Mouse (Mus musculus): Measurements from ENCODE around the gene Plk4.
"Not testable (repeated sequence)": the region's sequence is repeated elsewhere in the genome, so short reads cannot be mapped to it uniquely, and the experiment has no call there.

Gene Plk4

GRCm38 (mm10) chr3:40799530-40800372, at the start of gene Plk4:
Gene Plk4 (plus strand): TSS chr3:40800019.
- peak; percentile 98 for DNase-seq (ENCODE audit: low read depth, low spot score)
- no peaks in the 10 kb centered on the region for H3K27me3 ChIP-seq (ENCODE audit: control insufficient read depth, insufficient read depth, low read length, poor library complexity, severe bottlenecking)
- peaks cover 2% of the 10 kb centered on the region; the same call in 1 of the 2 replicates for H3K36me3 ChIP-seq (ENCODE audit: control insufficient read depth, insufficient read depth, low read length, poor library complexity, severe bottlenecking)

DNA sequence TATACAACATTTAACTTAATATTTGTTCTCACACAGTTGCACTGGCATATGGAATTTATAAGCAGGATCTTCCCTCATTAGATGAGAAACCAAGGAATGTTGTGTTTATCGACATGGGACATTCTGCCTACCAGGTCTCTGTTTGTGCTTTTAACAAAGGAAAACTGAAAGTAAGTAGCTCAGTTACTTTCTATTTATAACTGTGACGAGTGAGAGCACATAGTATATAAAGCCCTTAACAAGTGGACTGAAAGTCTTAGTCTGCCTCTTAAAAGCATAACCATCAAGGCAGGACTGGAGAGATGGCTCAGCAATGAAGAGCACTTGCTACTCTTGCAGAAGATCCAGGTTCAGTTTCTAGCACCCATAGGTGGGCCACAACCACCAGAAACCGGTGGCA, 39.1 kb upstream of the Plk4 start:
- H3K36me3 ChIP-seq (ENCODE audit: control insufficient read depth, insufficient read depth, low read length, poor library complexity, severe bottlenecking), result peaks cover 1% of the 10 kb centered on the region; the same call in 1 of the 2 replicates
- peak; percentile 4 for DNase-seq (ENCODE audit: low read depth, low spot score)
- no peaks in the 10 kb centered on the region for H3K27me3 ChIP-seq (ENCODE audit: control insufficient read depth, insufficient read depth, low read length, poor library complexity, severe bottlenecking)

DNA sequence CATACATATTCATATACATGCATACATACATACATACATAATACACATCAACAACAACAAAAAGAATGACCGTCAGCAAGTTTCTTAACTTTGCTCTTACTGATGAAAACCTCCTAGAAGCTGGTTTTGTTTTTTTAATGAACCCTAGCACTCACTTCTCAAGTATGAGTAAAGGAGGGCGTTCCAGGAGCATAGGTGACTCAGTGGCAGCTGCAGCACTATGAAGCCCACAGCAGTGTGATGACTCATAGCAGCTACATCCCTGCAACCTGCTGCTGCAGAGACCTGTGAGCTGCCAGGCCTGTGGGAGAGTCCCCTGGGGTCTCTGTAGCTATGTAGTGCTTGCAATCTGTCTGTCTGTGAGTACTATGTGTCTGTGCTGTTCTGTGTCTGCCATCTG, 38.5 kb upstream of the Plk4 start:
- Histone ChIP-seq H3K36me3 (ENCODE audit: control insufficient read depth, insufficient read depth, low read length, poor library complexity, severe bottlenecking) (peaks cover 4% of the 10 kb centered on the region; the same call in 1 of the 2 replicates), H3K27me3 (ENCODE audit: control insufficient read depth, insufficient read depth, low read length, poor library complexity, severe bottlenecking) (no peaks in the 10 kb centered on the region)
- no peak for DNase-seq (ENCODE audit: low read depth, low spot score)

DNA sequence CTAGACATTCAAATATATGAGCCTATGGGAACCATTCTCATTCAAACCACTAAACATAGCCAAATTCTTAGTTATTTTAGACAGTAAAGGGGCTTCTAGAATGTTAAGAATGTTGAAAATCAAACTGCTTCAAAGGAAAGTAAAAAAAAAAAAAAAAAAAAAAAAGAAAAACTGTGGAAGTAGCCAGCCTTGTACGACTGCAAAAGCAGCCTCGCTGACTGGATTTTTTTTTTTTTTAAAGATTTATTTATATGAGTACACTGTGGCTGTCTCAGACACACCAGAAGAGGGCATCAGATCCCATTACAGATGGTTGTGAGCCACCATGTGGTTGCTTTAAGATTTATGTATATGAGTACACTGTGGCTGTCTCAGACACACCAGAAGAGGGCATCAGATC, 6.0 kb upstream of the Plk4 start:
- Histone ChIP-seq H3K27me3 (ENCODE audit: control insufficient read depth, insufficient read depth, low read length, poor library complexity, severe bottlenecking) (no peaks in the 10 kb centered on the region), H3K36me3 (ENCODE audit: control insufficient read depth, insufficient read depth, low read length, poor library complexity, severe bottlenecking) (no peaks in the 10 kb centered on the region; the same call in 1 of the 2 replicates)
- no peak for DNase-seq (ENCODE audit: low read depth, low spot score)

DNA sequence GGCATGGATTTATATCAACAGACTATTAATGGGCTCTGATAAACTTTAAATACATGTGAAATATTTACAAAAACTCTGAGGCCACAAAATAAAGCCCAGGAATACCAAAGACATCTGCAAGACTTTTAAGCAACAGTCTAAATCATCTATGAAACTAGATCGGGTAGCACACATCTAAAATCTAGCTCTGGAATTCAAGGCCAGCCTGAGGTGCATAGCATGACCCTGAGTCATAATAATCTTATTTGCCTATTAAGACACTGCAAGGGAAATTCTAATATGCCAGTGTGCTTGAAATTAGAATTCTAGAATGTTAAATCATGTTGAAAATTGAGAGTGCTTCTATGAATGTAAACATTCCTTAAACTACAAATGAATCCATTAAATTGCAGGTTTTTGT, 1.8 kb upstream of the Plk4 start:
- H3K36me3 ChIP-seq (ENCODE audit: control insufficient read depth, insufficient read depth, low read length, poor library complexity, severe bottlenecking), result no peaks in the 10 kb centered on the region
- H3K27me3 ChIP-seq (ENCODE audit: control insufficient read depth, insufficient read depth, low read length, poor library complexity, severe bottlenecking), result no peaks in the 10 kb centered on the region
- no peak for DNase-seq (ENCODE audit: low read depth, low spot score)

DNA sequence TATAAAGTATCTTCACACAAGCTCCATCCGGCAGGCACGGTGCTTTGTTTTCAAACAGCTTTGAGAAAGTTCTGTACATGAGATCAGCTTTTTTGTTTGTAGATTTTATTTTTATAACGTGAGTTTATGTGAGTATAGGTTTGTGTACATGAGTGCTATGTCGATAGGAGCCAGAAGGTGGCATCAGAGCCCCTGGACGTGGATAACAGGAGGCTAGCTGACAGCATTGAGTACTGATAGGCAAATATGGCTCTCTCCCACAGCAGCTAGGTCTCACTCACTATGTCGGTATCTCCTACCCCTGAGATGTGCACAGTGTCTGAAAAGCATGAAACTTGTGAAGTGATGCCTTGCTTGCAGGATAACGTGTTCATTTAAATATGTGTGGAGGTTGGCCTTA, 1.3 kb upstream of the Plk4 start:
- DNase-seq (ENCODE audit: low read depth, low spot score), result peak; percentile 82
- no peaks in the 10 kb centered on the region for H3K36me3 ChIP-seq (ENCODE audit: control insufficient read depth, insufficient read depth, low read length, poor library complexity, severe bottlenecking)
- no peaks in the 10 kb centered on the region for H3K27me3 ChIP-seq (ENCODE audit: control insufficient read depth, insufficient read depth, low read length, poor library complexity, severe bottlenecking)

DNA sequence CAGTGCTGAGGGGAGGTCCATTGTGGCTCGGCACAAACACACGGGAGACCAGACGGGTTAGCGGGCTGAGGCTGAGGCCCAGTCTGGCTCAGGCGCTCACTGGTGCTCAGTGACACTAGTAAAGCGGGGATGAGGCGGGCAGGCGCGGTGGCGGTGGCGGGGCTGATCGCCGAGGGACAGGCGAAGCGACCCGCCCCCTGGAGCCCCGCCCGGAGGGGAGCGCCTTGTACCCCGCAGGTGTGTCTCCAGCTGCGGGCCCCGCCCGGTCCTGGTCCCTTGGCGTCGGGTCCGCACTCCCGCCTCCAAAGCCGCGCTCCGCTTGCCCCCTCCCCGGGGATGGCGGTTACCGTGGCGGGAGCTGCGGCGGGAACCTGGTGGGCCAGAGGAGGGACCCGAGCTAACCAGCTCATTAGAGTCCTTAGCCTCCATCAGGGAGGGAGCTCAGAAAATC, 579 bp downstream of the Plk4 start:
- Histone ChIP-seq H3K27me3 (ENCODE audit: control insufficient read depth, insufficient read depth, low read length, poor library complexity, severe bottlenecking) (no peaks in the 10 kb centered on the region), H3K36me3 (ENCODE audit: control insufficient read depth, insufficient read depth, low read length, poor library complexity, severe bottlenecking) (peaks cover 2% of the 10 kb centered on the region; the same call in 1 of the 2 replicates)
- peak; percentile 54 for DNase-seq (ENCODE audit: low read depth, low spot score)

DNA sequence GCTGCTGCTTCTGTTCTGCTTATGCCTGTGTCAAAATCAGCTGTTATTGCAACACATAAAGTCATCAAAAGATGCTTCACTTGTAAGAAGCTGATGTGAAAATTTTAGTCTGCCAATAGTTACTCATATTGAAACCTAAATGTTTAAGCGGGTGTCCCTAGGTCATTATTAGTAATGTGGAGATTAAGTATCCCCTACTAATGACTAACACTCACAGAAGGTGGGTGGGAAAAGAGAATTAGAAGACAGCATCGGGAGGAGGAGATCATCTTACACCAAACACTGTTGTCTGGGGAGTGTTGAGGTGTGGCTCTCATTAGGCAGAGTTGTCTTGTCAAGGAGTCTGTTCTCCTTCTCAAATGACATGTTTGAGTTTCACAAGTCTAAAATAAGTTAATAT, 7.1 kb downstream of the Plk4 start:
- Histone ChIP-seq H3K27me3 (ENCODE audit: control insufficient read depth, insufficient read depth, low read length, poor library complexity, severe bottlenecking) (no peaks in the 10 kb centered on the region), H3K36me3 (ENCODE audit: control insufficient read depth, insufficient read depth, low read length, poor library complexity, severe bottlenecking) (peaks cover 4% of the 10 kb centered on the region; the same call in 1 of the 2 replicates)
- no peak for DNase-seq (ENCODE audit: low read depth, low spot score)

- DNase-seq (ENCODE audit: low read depth, low spot score), result no peak
- no peaks in the 10 kb centered on the region for H3K27me3 ChIP-seq (ENCODE audit: control insufficient read depth, insufficient read depth, low read length, poor library complexity, severe bottlenecking)
- peaks cover 4% of the 10 kb centered on the region; the same call in 1 of the 2 replicates for H3K36me3 ChIP-seq (ENCODE audit: control insufficient read depth, insufficient read depth, low read length, poor library complexity, severe bottlenecking)
These were observed 8.9 kb downstream of the Plk4 start for GRCm38 (mm10) chr3:40808686-40809085.

DNA sequence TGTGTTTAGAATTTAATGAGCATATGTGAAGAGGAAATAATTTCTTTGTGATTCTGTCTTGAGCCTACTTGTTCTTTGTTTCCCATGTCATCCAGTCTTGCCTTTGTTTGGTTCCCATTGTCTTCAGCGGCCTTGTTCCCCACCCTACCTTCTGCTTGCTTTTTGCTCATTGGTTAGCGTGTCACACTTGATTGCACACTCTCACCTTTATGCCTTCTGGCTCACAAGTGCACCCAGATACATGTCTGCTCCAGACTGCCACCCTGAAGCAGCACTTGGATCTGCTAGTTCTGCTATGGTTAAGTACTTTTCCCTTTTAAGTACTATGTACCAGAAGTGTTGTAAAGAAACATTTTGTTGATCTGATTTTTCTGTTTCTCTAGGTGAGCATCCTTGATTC, 10.1 kb downstream of the Plk4 start:
- no peaks in the 10 kb centered on the region for H3K27me3 ChIP-seq (ENCODE audit: control insufficient read depth, insufficient read depth, low read length, poor library complexity, severe bottlenecking)
- DNase-seq (ENCODE audit: low read depth, low spot score), result no peak
- peaks cover 2% of the 10 kb centered on the region; the same call in 1 of the 2 replicates for H3K36me3 ChIP-seq (ENCODE audit: control insufficient read depth, insufficient read depth, low read length, poor library complexity, severe bottlenecking)

DNA sequence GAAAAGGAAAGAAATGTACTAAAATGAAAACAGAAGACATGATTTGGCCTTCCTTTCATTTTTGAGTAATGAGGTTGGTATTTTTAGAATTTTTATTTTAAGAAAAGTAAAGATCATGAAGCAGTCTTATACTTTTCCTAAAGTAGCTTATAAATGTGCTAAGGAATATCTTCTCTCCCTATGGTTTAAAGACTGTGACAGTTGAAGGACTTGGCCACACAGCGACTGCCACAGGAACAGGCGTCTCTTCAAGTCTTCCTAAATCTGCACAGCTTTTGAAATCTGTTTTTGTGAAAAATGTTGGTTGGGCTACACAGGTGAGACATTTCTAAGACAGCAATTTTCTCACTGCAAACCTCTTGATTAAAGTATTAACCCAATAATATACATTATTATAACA, 13.5 kb downstream of the Plk4 start:
- DNase-seq (ENCODE audit: low read depth, low spot score), result no peak
- H3K36me3 ChIP-seq (ENCODE audit: control insufficient read depth, insufficient read depth, low read length, poor library complexity, severe bottlenecking), result 0 out of 2 replicates have a peak, but pooled peaks cover 2% of the 10 kb centered on the region
- no peaks in the 10 kb centered on the region for H3K27me3 ChIP-seq (ENCODE audit: control insufficient read depth, insufficient read depth, low read length, poor library complexity, severe bottlenecking)

GRCm38 (mm10) chr3:40845521-40845920, 45.7 kb downstream of the Plk4 start:
- not testable (repeated sequence) for H3K27me3 ChIP-seq (ENCODE audit: control insufficient read depth, insufficient read depth, low read length, poor library complexity, severe bottlenecking); H3K36me3 ChIP-seq (ENCODE audit: control insufficient read depth, insufficient read depth, low read length, poor library complexity, severe bottlenecking); DNase-seq (ENCODE audit: low read depth, low spot score)

DNA sequence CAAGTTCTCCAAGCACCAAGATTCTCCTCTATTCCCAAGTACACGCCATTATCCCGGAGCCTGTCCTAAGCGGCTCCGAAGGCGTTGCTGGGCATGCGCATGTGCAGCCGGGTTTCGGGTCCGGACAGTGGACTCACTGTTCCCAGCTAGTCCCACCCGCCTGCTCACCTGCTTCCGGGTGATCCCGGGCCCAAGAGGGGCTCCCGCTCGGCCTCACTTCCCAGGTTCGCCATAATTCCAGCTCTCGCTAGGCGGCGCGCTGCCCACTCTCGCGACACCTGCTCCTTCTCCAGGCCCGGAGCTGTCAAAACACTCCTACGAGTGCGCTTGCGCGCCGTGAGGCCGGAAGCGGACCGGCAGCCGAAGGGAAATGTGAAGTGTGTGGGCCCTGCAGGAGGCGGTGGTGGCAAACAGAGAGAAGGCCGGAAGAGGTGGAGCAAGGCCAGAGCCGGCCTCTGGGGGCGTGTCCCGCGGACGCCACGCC, 46.7 kb downstream of the Plk4 start, which contains the start of gene Mfsd8:
Mfsd8 (minus strand) TSS at position 414 of the 484 bp plus-strand sequence.
- not testable (repeated sequence) for H3K27me3 ChIP-seq (ENCODE audit: control insufficient read depth, insufficient read depth, low read length, poor library complexity, severe bottlenecking); H3K36me3 ChIP-seq (ENCODE audit: control insufficient read depth, insufficient read depth, low read length, poor library complexity, severe bottlenecking)
- peak; percentile 98 for DNase-seq (ENCODE audit: low read depth, low spot score)

DNA sequence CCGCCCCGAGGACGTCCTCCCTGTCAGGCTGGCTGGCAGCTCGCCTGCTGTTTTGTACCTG, 47.0 kb downstream of the Plk4 start, which contains the start of gene Abhd18:
Abhd18 (plus strand) TSS at position 14 of the 61 bp plus-strand sequence.
- DNase-seq (ENCODE audit: low read depth, low spot score); H3K36me3 ChIP-seq (ENCODE audit: control insufficient read depth, insufficient read depth, low read length, poor library complexity, severe bottlenecking); H3K27me3 ChIP-seq (ENCODE audit: control insufficient read depth, insufficient read depth, low read length, poor library complexity, severe bottlenecking): not testable (repeated sequence)

GRCm38 (mm10) chr3:40847018-40847417, 47.2 kb downstream of the Plk4 start:
- H3K36me3 ChIP-seq (ENCODE audit: control insufficient read depth, insufficient read depth, low read length, poor library complexity, severe bottlenecking), result not testable (repeated sequence)
- peak; percentile 74 for DNase-seq (ENCODE audit: low read depth, low spot score)

GRCm38 (mm10) chr3:40847936-40848335, 48.1 kb downstream of the Plk4 start:
- H3K36me3 ChIP-seq (ENCODE audit: control insufficient read depth, insufficient read depth, low read length, poor library complexity, severe bottlenecking); H3K27me3 ChIP-seq (ENCODE audit: control insufficient read depth, insufficient read depth, low read length, poor library complexity, severe bottlenecking); DNase-seq (ENCODE audit: low read depth, low spot score): not testable (repeated sequence)

More at GRCm38 (mm10) chr3:40847018-40847417, 47.2 kb downstream of the Plk4 start:
- H3K27me3 ChIP-seq (ENCODE audit: control insufficient read depth, insufficient read depth, low read length, poor library complexity, severe bottlenecking), result not testable (repeated sequence)

Measured in splenic B cell, adult 2 months (primary cell).